Mouse (Mus musculus) lung, adult 2 months (tissue): Measurements from ENCODE around the gene Pgap2. TPM values are rescaled to one million over a fixed set of nuclear protein-coding genes. Genes with fewer than 3 reads are reported as not detected.
"Not testable (repeated sequence)": the region's sequence is repeated elsewhere in the genome, so short reads cannot be mapped to it uniquely, and the experiment has no call there.

Experiments
- DNase-seq: peaks from one replicate; pipeline ENCODE4 v3.0.0; 2022
- H3K4me1 ChIP-seq: fragments of 200-500 bp; 2 replicates; pipeline ENCODE4 v1.6.1; 2011; ENCODE audit warnings: low read length; ENCODE audit not compliant: control insufficient read depth, insufficient read depth
- H3K4me3 ChIP-seq: fragments of 200-500 bp; replicated peaks from 2 replicates; pipeline ENCODE3; 2011; ENCODE audit warnings: low read depth, mild to moderate bottlenecking, control low read depth, low read length; ENCODE audit errors: extremely low read depth
- CTCF ChIP-seq: fragments of 200-500 bp; IDR thresholded peaks from 2 replicates; pipeline ENCODE4 v1.5.1; 2011; ENCODE audit warnings: mild to moderate bottlenecking, low read length, control low read depth; ENCODE audit not compliant: insufficient read depth
- POLR2A ChIP-seq: fragments of 200-500 bp; IDR thresholded peaks from 2 replicates; pipeline ENCODE4 v1.6.1; 2011; ENCODE audit warnings: low read depth, mild to moderate bottlenecking, control low read depth, low read length, borderline replicate concordance; ENCODE audit errors: extremely low read depth
- WGBS: fragments of 180-500 bp; shearing (Covaris S2); methylation state at CpG from one replicate; pipeline ENCODE4 v1.1.7; 2018; 5-methylcytosine and 5-hydroxymethylcytosine counted together
- polyA plus RNA-seq: library from polyadenylated mRNA; depleted of rRNA; stranded (reverse); fragments of >200 nt; gene quantifications from 2 replicates; pipeline ENCODE4 v1.2.3, GENCODE M21; 2012

Pgap2 gene
- polyA plus RNA-seq, 1 experiment = 180 TPM

- TF ChIP-seq CTCF = no peak
- no peak for TF ChIP-seq POLR2A
- WGBS = 82% methylated on average over 10 of the region's 10 CpGs
- Histone ChIP-seq H3K4me1 (no peaks in the 10 kb centered on the region), H3K4me3 (no peak overlapping the region)
- DNase-seq = no peak
Measured at GRCm38 (mm10) chr7:102259716-102260479, 49.9 kb downstream of the Pgap2 start.

GRCm38 (mm10) chr7:102260518-102260917 lies 50.5 kb downstream of the Pgap2 start:
- no peak for TF ChIP-seq POLR2A
- TF ChIP-seq CTCF = no peak
- WGBS = 92% methylated on average over 1 of the region's 1 CpGs
- no peak for DNase-seq
- no peak overlapping the region for H3K4me3 ChIP-seq
- H3K4me1 ChIP-seq = no peaks in the 10 kb centered on the region

GRCm38 (mm10) chr7:102263020-102263419 lies 53.0 kb downstream of the Pgap2 start:
- DNase-seq = no peak
- TF ChIP-seq POLR2A (no peak), CTCF (no peak)
- Histone ChIP-seq H3K4me3 (no peak overlapping the region), H3K4me1 (no peaks in the 10 kb centered on the region)
- 93% methylated on average over 2 of the region's 2 CpGs for WGBS

GRCm38 (mm10) chr7:102266021-102266400 lies 56.0 kb downstream of the Pgap2 start:
- H3K4me3 ChIP-seq, H3K4me1 ChIP-seq, DNase-seq: not testable (repeated sequence)
- 85% methylated on average over 10 of the region's 10 CpGs for WGBS

- 37% methylated on average over 14 of the region's 14 CpGs for WGBS
- DNase-seq = no peak
- peak overlapping the region; percentile 19 for H3K4me3 ChIP-seq
- peaks cover 5% of the 10 kb centered on the region for H3K4me1 ChIP-seq
- TF ChIP-seq CTCF = no peak
- TF ChIP-seq POLR2A = no peak
Measured at GRCm38 (mm10) chr7:102266401-102267042, 56.5 kb downstream of the Pgap2 start.

- TF ChIP-seq POLR2A (0 out of 2 replicates have a peak, but pooled peaks have one; percentile 4), CTCF (peak; percentile 66)
- peak overlapping the region; percentile 84 for H3K4me3 ChIP-seq
- peak; percentile 97 for DNase-seq
- WGBS = under 1% methylated on average over 34 of the region's 34 CpGs
- H3K4me1 ChIP-seq = peaks cover 7% of the 10 kb centered on the region
Measured at GRCm38 (mm10) chr7:102267113-102267579, 57.1 kb downstream of the Pgap2 start.

GRCm38 (mm10) chr7:102267601-102268394 lies 57.8 kb downstream of the Pgap2 start, which contains the start of gene Stim1:
Stim1 (plus strand) TSS chr7:102267806.
- WGBS = under 1% methylated on average over 69 of the region's 73 CpGs
- Histone ChIP-seq H3K4me3 (peak within 1 kb of the TSS; percentile 96), H3K4me1 (peaks cover 10% of the 10 kb centered on the region)
- TF ChIP-seq POLR2A (peak; percentile 27; the same call in 1 of the 2 replicates), CTCF (no peak)
- DNase-seq = peak; percentile 73

GRCm38 (mm10) chr7:102268395-102268748 lies 58.4 kb downstream of the Pgap2 start:
- Histone ChIP-seq H3K4me3 (peak overlapping the region; percentile 96), H3K4me1 (peaks cover 10% of the 10 kb centered on the region)
- 19% methylated on average over 12 of the region's 12 CpGs for WGBS
- TF ChIP-seq POLR2A = no peak
- TF ChIP-seq CTCF = no peak
- DNase-seq = no peak

GRCm38 (mm10) chr7:102272422-102272948 lies 62.5 kb downstream of the Pgap2 start:
- H3K4me1 ChIP-seq = peaks cover 10% of the 10 kb centered on the region
- DNase-seq = no peak
- TF ChIP-seq POLR2A (no peak), CTCF (no peak)
- no peak overlapping the region for H3K4me3 ChIP-seq
- WGBS = 69% methylated on average over 3 of the region's 3 CpGs
